In the genomic region with DNA sequence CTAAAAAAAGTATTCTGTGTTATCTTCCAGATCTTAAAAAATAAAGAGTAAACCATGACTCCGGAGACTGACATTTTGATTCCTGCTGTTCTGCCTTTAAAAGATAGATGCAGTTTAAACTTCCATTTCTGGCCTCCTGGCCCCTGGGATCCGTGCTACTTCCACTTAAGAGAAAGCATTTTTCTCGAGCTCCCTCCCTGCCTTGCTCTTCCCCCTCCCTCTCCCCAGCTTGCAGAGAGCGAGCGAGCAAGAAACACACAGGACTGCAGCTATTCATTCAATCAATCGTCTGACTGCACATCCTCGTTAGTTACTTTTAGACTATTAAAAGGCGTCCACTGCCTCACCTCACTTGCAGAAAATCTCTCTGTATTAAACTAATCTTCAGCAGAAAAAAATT, we compare ENCODE assay signal across 9 mouse cellular contexts.
DNase-seq lines count a peak whose midpoint lies in the region; ATAC-seq and TF ChIP-seq lines count a peak whose summit lies in the region.
"Had no signal": no experiment of that assay in that cellular context is flagged by ENCODE, and none has a peak within 500 bp of the region (broad histone marks: within the 10 kb centered on the region; RNA-seq: fewer than 3 reads in every experiment).

No protein-coding gene starts in this region.

- no peaks in the 10 kb centered on the region for H3K9me3 ChIP-seq in intestine, embryonic 14.5 days (ENCODE audit: control insufficient read depth, low read length)
- no peaks in the 10 kb centered on the region for H3K9me3 ChIP-seq in intestine, embryonic 15.5 days
- H3K9me3 ChIP-seq in hindbrain, embryonic 13.5 days: no peaks in the 10 kb centered on the region
- no peaks in the 10 kb centered on the region for H3K9me3 ChIP-seq in neural tube, embryonic 12.5 days
- no peaks in the 10 kb centered on the region for H3K9me3 ChIP-seq in intestine, postnatal 0 days (ENCODE audit: control insufficient read depth)

- no peaks in the 10 kb centered on the region for H3K36me3 ChIP-seq in intestine, embryonic 14.5 days (ENCODE audit: control insufficient read depth, insufficient read depth, low read length)
- H3K36me3 ChIP-seq in intestine, embryonic 15.5 days: no peaks in the 10 kb centered on the region
- H3K36me3 ChIP-seq in hindbrain, embryonic 13.5 days: 0 out of 2 replicates have a peak, but pooled peaks cover 2% of the 10 kb centered on the region
- H3K36me3 ChIP-seq in neural tube, embryonic 12.5 days: no peaks in the 10 kb centered on the region
- H3K36me3 ChIP-seq in intestine, postnatal 0 days (ENCODE audit: control insufficient read depth, insufficient read depth): no peaks in the 10 kb centered on the region

- DNase-seq in intestine, embryonic 14.5 days (ENCODE audit: low spot score): no peak
- DNase-seq in embryo, embryonic 11 days: peak; percentile 56
- no peak for DNase-seq in cerebellum, adult 9-11 months
- no peak for DNase-seq in natural killer cell, adult 2 months (ENCODE audit: low spot score in 2 of 2)
- DNase-seq: gastrocnemius, postnatal 14 days had no signal

- no peak for ATAC-seq in intestine, embryonic 14.5 days (replicated peaks; ENCODE audit: low FRiP score, low TSS enrichment, low read depth)
- no peak for ATAC-seq in intestine, embryonic 15.5 days
- no peak; the same call in 1 of the 2 replicates for ATAC-seq in hindbrain, embryonic 13.5 days (ENCODE audit: low FRiP score)
- peak; percentile 21; the same call in 1 of the 2 replicates for ATAC-seq in neural tube, embryonic 12.5 days (ENCODE audit: low FRiP score, low read depth)
- no peak for ATAC-seq in intestine, postnatal 0 days

- H3K4me1 ChIP-seq in intestine, embryonic 14.5 days (replicated peaks; ENCODE audit: control insufficient read depth, insufficient read depth, low read length): peaks cover 3% of the 10 kb centered on the region; the same call in 1 of the 2 replicates
- no peaks in the 10 kb centered on the region for H3K4me1 ChIP-seq in intestine, embryonic 15.5 days (replicated peaks)
- H3K4me1 ChIP-seq in hindbrain, embryonic 13.5 days (replicated peaks): peaks cover 10% of the 10 kb centered on the region
- peaks cover 9% of the 10 kb centered on the region for H3K4me1 ChIP-seq in neural tube, embryonic 12.5 days
- H3K4me1 ChIP-seq in intestine, postnatal 0 days (replicated peaks; ENCODE audit: control insufficient read depth, insufficient read depth, low read length): no peaks in the 10 kb centered on the region

- no peaks in the 10 kb centered on the region for H3K27me3 ChIP-seq in intestine, embryonic 14.5 days (replicated peaks; ENCODE audit: control insufficient read depth, insufficient read depth, low read length)
- no peaks in the 10 kb centered on the region for H3K27me3 ChIP-seq in intestine, embryonic 15.5 days (replicated peaks)
- no peaks in the 10 kb centered on the region for H3K27me3 ChIP-seq in hindbrain, embryonic 13.5 days
- H3K27me3 ChIP-seq in neural tube, embryonic 12.5 days (replicated peaks): no peaks in the 10 kb centered on the region
- H3K27me3 ChIP-seq in intestine, postnatal 0 days (replicated peaks; ENCODE audit: control insufficient read depth, insufficient read depth, low read length): no peaks in the 10 kb centered on the region

- H3K4me2 ChIP-seq in intestine, embryonic 14.5 days (ENCODE audit: low read length): peak overlapping the region; percentile 26
- H3K4me2 ChIP-seq in intestine, embryonic 15.5 days (replicated peaks): no peak overlapping the region
- H3K4me2 ChIP-seq in hindbrain, embryonic 13.5 days: peak overlapping the region; percentile 36
- H3K4me2 ChIP-seq in neural tube, embryonic 12.5 days (replicated peaks): peak overlapping the region; percentile 42
- H3K4me2 ChIP-seq in intestine, postnatal 0 days (replicated peaks; ENCODE audit: low read depth): no peak overlapping the region

- no peak overlapping the region for H3K27ac ChIP-seq in intestine, embryonic 14.5 days (ENCODE audit: low read depth)
- H3K27ac ChIP-seq in intestine, embryonic 15.5 days: no peak overlapping the region
- peak overlapping the region; percentile 41 for H3K27ac ChIP-seq in hindbrain, embryonic 13.5 days
- H3K27ac ChIP-seq in neural tube, embryonic 12.5 days: no peak overlapping the region
- no peak overlapping the region for H3K27ac ChIP-seq in intestine, postnatal 0 days (ENCODE audit: low read depth, low read length)

- H3K9ac ChIP-seq in intestine, embryonic 14.5 days (ENCODE audit: low read length): no peak overlapping the region
- no peak overlapping the region for H3K9ac ChIP-seq in intestine, embryonic 15.5 days
- peak overlapping the region; percentile 14; the same call in 1 of the 2 replicates for H3K9ac ChIP-seq in hindbrain, embryonic 13.5 days
- no peak overlapping the region for H3K9ac ChIP-seq in neural tube, embryonic 12.5 days
- H3K9ac ChIP-seq in intestine, postnatal 0 days (ENCODE audit: low read depth, low read length): no peak overlapping the region

- WGBS in intestine, embryonic 14.5 days: 20% methylated on average over 8 of the region's 8 CpGs
- 20% methylated on average over 8 of the region's 8 CpGs for WGBS in intestine, embryonic 15.5 days
- 12% methylated on average over 8 of the region's 8 CpGs for WGBS in hindbrain, embryonic 13.5 days
- 15% methylated on average over 8 of the region's 8 CpGs for WGBS in neural tube, embryonic 12.5 days
- 31% methylated on average over 8 of the region's 8 CpGs for WGBS in intestine, postnatal 0 days

- no peak for TF ChIP-seq CTCF in intestine, postnatal 0 days (IDR thresholded peaks at IDR 0.05; ENCODE audit: low read depth)

- H3K4me3 ChIP-seq in intestine, embryonic 14.5 days (ENCODE audit: low read depth, low read length): no peak overlapping the region
- H3K4me3 ChIP-seq in intestine, embryonic 15.5 days (replicated peaks): no peak overlapping the region
- H3K4me3 ChIP-seq in hindbrain, embryonic 13.5 days: 0 out of 2 replicates have a peak overlapping the region, but pooled peaks have one; percentile 0
- no peak overlapping the region for H3K4me3 ChIP-seq in neural tube, embryonic 12.5 days
- H3K4me3 ChIP-seq in intestine, postnatal 0 days (ENCODE audit: low read depth, low read length): no peak overlapping the region

Comparison
In these comparisons a context has a peak if more than half of its experiments do, and no peak if none do; other contexts are left out.
1. H3K4me2 ChIP-seq: peak in intestine, embryonic 14.5 days (single experiment), hindbrain, embryonic 13.5 days (single experiment) and neural tube, embryonic 12.5 days (single experiment); none in intestine, embryonic 15.5 days (single experiment) and intestine, postnatal 0 days (single experiment).